Mouse (Mus musculus) forebrain, postnatal 0 days (tissue): Measurements from ENCODE around the gene Dnajc5. TPM values are rescaled to one million over a fixed set of nuclear protein-coding genes. Genes with fewer than 3 reads are reported as not detected.

Source experiments
- ATAC-seq: fragments of 200-750 bp; cut with Nextera tagmentation; 2 replicates; pipeline ENCODE4 v1.8.0; 2017; ENCODE audit warnings: mild to moderate bottlenecking, moderate library complexity
- DNase-seq: peaks from one replicate; pipeline ENCODE4 v3.0.0-alpha.2; 2015
- H3K27ac ChIP-seq: fragments of 300-500 bp; sonication (generic); 2 replicates; pipeline ENCODE4 v1.5.1; 2014; ENCODE audit warnings: low read depth, mild to moderate bottlenecking, antibody characterized with exemption, low read length, moderate library complexity, mixed read lengths
- H3K27me3 ChIP-seq: fragments of 300-500 bp; sonication (generic); 2 replicates; pipeline ENCODE4 v1.6.1; 2014; ENCODE audit warnings: mild to moderate bottlenecking, low read length, mixed read lengths; ENCODE audit not compliant: insufficient read depth
- H3K36me3 ChIP-seq: fragments of 300-500 bp; sonication (generic); 2 replicates; pipeline ENCODE4 v1.6.1; 2014; ENCODE audit warnings: mild to moderate bottlenecking, moderate library complexity; ENCODE audit not compliant: insufficient read depth
- H3K4me1 ChIP-seq: fragments of 300-500 bp; sonication (generic); 2 replicates; pipeline ENCODE4 v1.6.1; 2014; ENCODE audit warnings: antibody characterized with exemption; ENCODE audit not compliant: insufficient read depth
- H3K4me2 ChIP-seq: fragments of 300-500 bp; sonication (generic); 2 replicates; pipeline ENCODE4 v1.6.1; 2014; ENCODE audit warnings: low read depth, mild to moderate bottlenecking, moderate library complexity
- H3K4me3 ChIP-seq: fragments of 300-500 bp; sonication (generic); 2 replicates; pipeline ENCODE4 v1.5.1; 2014; ENCODE audit warnings: low read depth, low read length, mixed read lengths
- H3K9ac ChIP-seq: fragments of 300-500 bp; sonication (generic); 2 replicates; pipeline ENCODE4 v1.6.1; 2014; ENCODE audit warnings: mild to moderate bottlenecking
- H3K9me3 ChIP-seq: fragments of 300-500 bp; sonication (generic); 2 replicates; pipeline ENCODE4 v1.6.1; 2016; ENCODE audit warnings: low read length
- CTCF ChIP-seq: sonication (generic); IDR thresholded peaks from 2 replicates; pipeline ENCODE4 v1.5.1; 2016; ENCODE audit warnings: antibody characterized with exemption, control low read depth, low read depth
- WGBS: fragments of 180-500 bp; shearing (Covaris S2); extraction: QIAGEN DNeasy Blood & Tissue Kit; methylation state at CpG from one replicate; pipeline ENCODE4 v1.1.7; 2014; 5-methylcytosine and 5-hydroxymethylcytosine counted together
- polyA plus RNA-seq: library from polyadenylated mRNA; unstranded; fragments of >200 nt; fragmentation: Nextera tagmentation; extraction: Ambion mirVana; gene quantifications from 2 replicates; pipeline ENCODE4 v1.2.1, GENCODE M21; 2015
- total RNA-seq: library from RNA; depleted of rRNA; stranded (reverse); fragments of >200 nt; gene quantifications from 2 replicates; pipeline ENCODE4 v1.2.3, GENCODE M21; 2014

The Dnajc5 gene
- total and polyA plus RNA-seq, 2 experiments from 2014 or later, result 270 to 369 TPM

GRCm38 (mm10) chr2:181537444-181538047 lies 17.3 kb downstream of the Dnajc5 start:
- DNase-seq (peak; percentile 19), ATAC-seq (peak; percentile 79)

GRCm38 (mm10) chr2:181541761-181542380 lies 21.6 kb downstream of the Dnajc5 start:
- no peak for DNase-seq
- Histone ChIP-seq H3K4me1 (no peaks in the 10 kb centered on the region), H3K36me3 (peaks cover 6% of the 10 kb centered on the region; the same call in 1 of the 2 replicates), H3K4me2 (no peak overlapping the region), H3K4me3 (no peak overlapping the region), H3K9ac (no peak overlapping the region), H3K9me3 (no peaks in the 10 kb centered on the region), H3K27ac (no peak overlapping the region), H3K27me3 (no peaks in the 10 kb centered on the region)
- 92% methylated on average over 6 of the region's 6 CpGs for WGBS
- no peak for ATAC-seq
- TF ChIP-seq CTCF, result no peak

More at GRCm38 (mm10) chr2:181537444-181538047, 17.3 kb downstream of the Dnajc5 start:
- 70% methylated on average over 2 of the region's 2 CpGs for WGBS
- Histone ChIP-seq H3K4me2 (no peak overlapping the region), H3K27me3 (no peaks in the 10 kb centered on the region), H3K4me1 (no peaks in the 10 kb centered on the region), H3K27ac (0 out of 2 replicates have a peak overlapping the region, but pooled peaks have one; percentile 11), H3K9me3 (no peaks in the 10 kb centered on the region), H3K4me3 (no peak overlapping the region), H3K36me3 (no peaks in the 10 kb centered on the region), H3K9ac (no peak overlapping the region)
- no peak for TF ChIP-seq CTCF

GRCm38 (mm10) chr2:181546142-181546541 lies 25.9 kb downstream of the Dnajc5 start:
- WGBS, result 96% methylated on average over 7 of the region's 7 CpGs
- Histone ChIP-seq H3K36me3 (peaks cover 47% of the 10 kb centered on the region), H3K4me3 (no peak overlapping the region), H3K4me1 (no peaks in the 10 kb centered on the region), H3K27me3 (no peaks in the 10 kb centered on the region), H3K9ac (no peak overlapping the region), H3K27ac (no peak overlapping the region), H3K4me2 (no peak overlapping the region), H3K9me3 (no peaks in the 10 kb centered on the region)
- ATAC-seq, result no peak
- no peak for DNase-seq
- no peak for TF ChIP-seq CTCF

GRCm38 (mm10) chr2:181548227-181548626 lies 27.9 kb downstream of the Dnajc5 start:
- Histone ChIP-seq H3K27me3 (no peaks in the 10 kb centered on the region), H3K9me3 (no peaks in the 10 kb centered on the region), H3K4me1 (no peaks in the 10 kb centered on the region), H3K27ac (no peak overlapping the region), H3K4me2 (no peak overlapping the region), H3K4me3 (no peak overlapping the region), H3K36me3 (peaks cover 67% of the 10 kb centered on the region), H3K9ac (no peak overlapping the region)
- DNase-seq (no peak), ATAC-seq (no peak)
- no peak for TF ChIP-seq CTCF
- WGBS, result 74% methylated on average over 1 of the region's 1 CpGs

GRCm38 (mm10) chr2:181548682-181549081 lies 28.4 kb downstream of the Dnajc5 start:
- TF ChIP-seq CTCF, result no peak
- peaks cover 69% of the 10 kb centered on the region for H3K36me3 ChIP-seq
- H3K9me3 ChIP-seq, result no peaks in the 10 kb centered on the region
- DNase-seq (no peak), ATAC-seq (no peak)
- H3K9ac ChIP-seq, result no peak overlapping the region
- H3K27me3 ChIP-seq, result no peaks in the 10 kb centered on the region
- no peak overlapping the region for H3K4me3 ChIP-seq
- H3K27ac ChIP-seq, result no peak overlapping the region
- no peaks in the 10 kb centered on the region for H3K4me1 ChIP-seq
- H3K4me2 ChIP-seq, result no peak overlapping the region
- WGBS, result 94% methylated on average over 5 of the region's 5 CpGs

- no peak overlapping the region for H3K4me2 ChIP-seq
- 96% methylated on average over 2 of the region's 2 CpGs for WGBS
- no peak overlapping the region for H3K27ac ChIP-seq
- no peaks in the 10 kb centered on the region for H3K27me3 ChIP-seq
- DNase-seq, result no peak
- no peaks in the 10 kb centered on the region for H3K4me1 ChIP-seq
- H3K9me3 ChIP-seq, result no peaks in the 10 kb centered on the region
- H3K4me3 ChIP-seq, result no peak overlapping the region
- peaks cover 70% of the 10 kb centered on the region for H3K36me3 ChIP-seq
- TF ChIP-seq CTCF, result no peak
- no peak for ATAC-seq
- H3K9ac ChIP-seq, result no peak overlapping the region
Measured at GRCm38 (mm10) chr2:181550233-181550632, 29.9 kb downstream of the Dnajc5 start.

- Histone ChIP-seq H3K9me3 (no peaks in the 10 kb centered on the region), H3K36me3 (peaks cover 47% of the 10 kb centered on the region), H3K4me1 (no peaks in the 10 kb centered on the region), H3K27ac (no peak overlapping the region), H3K4me2 (no peak overlapping the region), H3K27me3 (no peaks in the 10 kb centered on the region), H3K4me3 (no peak overlapping the region), H3K9ac (no peak overlapping the region)
- TF ChIP-seq CTCF, result no peak
- DNase-seq (no peak), ATAC-seq (no peak)
Measured at GRCm38 (mm10) chr2:181553772-181554171, 33.5 kb downstream of the Dnajc5 start.
